Mouse (Mus musculus): ENCODE results near the gene Fzd2. TPM values are rescaled to one million over a fixed set of nuclear protein-coding genes. Genes with fewer than 3 reads are reported as not detected.

Gene Fzd2
- polyA plus RNA-seq, 2 experiments: 65.5 to 163 TPM

DNA sequence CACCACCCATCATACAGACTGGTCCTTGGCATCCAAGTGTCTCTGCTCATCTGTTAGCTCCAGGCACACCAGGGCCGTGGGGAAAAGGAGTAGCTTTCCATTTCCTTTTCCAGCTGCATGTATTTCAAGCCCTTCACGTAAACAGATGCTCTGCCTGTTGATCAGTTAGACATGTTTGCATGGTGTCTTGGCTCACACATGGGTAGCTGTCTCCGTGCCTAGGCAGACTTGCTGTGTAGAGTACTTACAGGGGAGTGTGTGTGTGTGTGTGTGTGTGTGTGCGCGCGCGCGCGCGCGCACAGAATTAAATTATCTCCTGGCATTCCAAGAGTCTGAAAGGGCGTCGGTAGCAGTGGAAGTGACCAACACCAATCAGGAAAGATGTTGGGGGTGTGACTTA is 42.0 kb downstream of the Fzd2 start:
- no peak for DNase-seq (ENCODE audit: low spot score)
- TF ChIP-seq POLR2A (IDR thresholded peaks at IDR 0.05; ENCODE audit: borderline replicate concordance, extremely low read depth, insufficient read depth, insufficient read length): no peak
- H3K9ac ChIP-seq (ENCODE audit: low read depth, low read length, severe bottlenecking): no peak overlapping the region
- ATAC-seq (ENCODE audit: low FRiP score, low read depth): no peak
- H3K9me3 ChIP-seq (ENCODE audit: control insufficient read depth, low read length): no peaks in the 10 kb centered on the region
- no peak overlapping the region for H3K4me2 ChIP-seq (replicated peaks; ENCODE audit: low read depth, low read length, severe bottlenecking)
- 84% methylated on average over 13 of the region's 13 CpGs for WGBS
- no peak overlapping the region for H3K4me3 ChIP-seq (replicated peaks; ENCODE audit: low read length)
- H3K4me1 ChIP-seq (ENCODE audit: control insufficient read depth, insufficient read depth, low read length): peaks cover 13% of the 10 kb centered on the region
- H3K27me3 ChIP-seq (ENCODE audit: control insufficient read depth, insufficient read depth, low read length): no peaks in the 10 kb centered on the region
- no peaks in the 10 kb centered on the region for H3K36me3 ChIP-seq (ENCODE audit: control insufficient read depth, insufficient read depth, low read length)
- no peak overlapping the region for H3K27ac ChIP-seq (replicated peaks; ENCODE audit: low read depth, low read length)

DNA sequence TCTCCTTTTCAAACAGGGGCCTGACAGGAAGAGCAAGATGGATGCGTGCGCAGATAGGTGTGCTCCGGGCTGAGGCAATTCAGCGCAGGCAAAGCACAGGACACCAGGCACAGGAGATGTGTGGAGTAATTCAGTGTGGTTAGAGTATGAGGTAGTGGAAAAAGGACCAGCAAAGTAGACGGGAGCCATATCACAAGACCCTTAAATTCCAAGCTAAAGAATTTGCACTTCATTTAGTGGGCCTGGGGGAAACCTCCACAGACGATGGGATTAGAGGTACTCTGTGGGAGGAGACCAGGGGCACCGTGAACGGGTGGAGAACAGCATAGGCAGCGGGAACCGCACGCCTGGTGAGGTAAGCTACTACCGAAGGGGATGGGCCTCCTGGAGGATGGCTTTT is 43.7 kb downstream of the Fzd2 start:
- H3K9ac ChIP-seq (ENCODE audit: low read depth, low read length, severe bottlenecking): no peak overlapping the region
- peaks cover 13% of the 10 kb centered on the region for H3K4me1 ChIP-seq (ENCODE audit: control insufficient read depth, insufficient read depth, low read length)
- H3K9me3 ChIP-seq (ENCODE audit: control insufficient read depth, low read length): no peaks in the 10 kb centered on the region
- peak; percentile 60 for ATAC-seq (ENCODE audit: low FRiP score, low read depth)
- DNase-seq (ENCODE audit: low spot score): peak; percentile 62
- H3K27me3 ChIP-seq (ENCODE audit: control insufficient read depth, insufficient read depth, low read length): no peaks in the 10 kb centered on the region
- 47% methylated on average over 12 of the region's 12 CpGs for WGBS
- H3K27ac ChIP-seq (replicated peaks; ENCODE audit: low read depth, low read length): peak overlapping the region; percentile 58; the same call in 1 of the 2 replicates
- H3K4me3 ChIP-seq (replicated peaks; ENCODE audit: low read length): no peak overlapping the region
- H3K4me2 ChIP-seq (replicated peaks; ENCODE audit: low read depth, low read length, severe bottlenecking): peak overlapping the region; percentile 17; the same call in 1 of the 2 replicates
- no peaks in the 10 kb centered on the region for H3K36me3 ChIP-seq (ENCODE audit: control insufficient read depth, insufficient read depth, low read length)
- no peak for TF ChIP-seq POLR2A (IDR thresholded peaks at IDR 0.05; ENCODE audit: borderline replicate concordance, extremely low read depth, insufficient read depth, insufficient read length)

DNA sequence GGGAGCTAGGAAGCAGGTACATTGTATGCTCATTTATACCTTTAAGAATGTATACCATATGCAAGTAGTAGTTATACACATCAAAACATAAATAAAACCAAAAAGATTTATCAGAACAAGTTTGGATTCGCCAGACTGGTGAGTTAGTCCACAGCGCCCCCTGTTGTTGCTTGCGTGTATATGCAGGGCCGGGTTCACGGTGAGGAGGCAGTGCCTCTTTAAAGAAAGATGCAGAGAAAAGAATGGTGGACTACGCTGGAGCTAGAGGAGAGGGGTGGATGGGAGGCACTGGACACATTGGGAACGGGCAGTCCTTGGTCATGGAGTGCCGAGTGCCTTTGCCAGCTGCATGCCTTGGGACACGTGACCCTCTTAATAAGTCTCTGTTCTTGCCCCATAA is 47.2 kb downstream of the Fzd2 start:
- no peak overlapping the region for H3K4me2 ChIP-seq (replicated peaks; ENCODE audit: low read depth, low read length, severe bottlenecking)
- no peak overlapping the region for H3K4me3 ChIP-seq (replicated peaks; ENCODE audit: low read length)
- H3K27ac ChIP-seq (replicated peaks; ENCODE audit: low read depth, low read length): no peak overlapping the region
- no peak for TF ChIP-seq POLR2A (IDR thresholded peaks at IDR 0.05; ENCODE audit: borderline replicate concordance, extremely low read depth, insufficient read depth, insufficient read length)
- H3K9ac ChIP-seq (ENCODE audit: low read depth, low read length, severe bottlenecking): no peak overlapping the region
- DNase-seq (ENCODE audit: low spot score) (peak; percentile 86), ATAC-seq (ENCODE audit: low FRiP score, low read depth) (no peak)
- no peaks in the 10 kb centered on the region for H3K9me3 ChIP-seq (ENCODE audit: control insufficient read depth, low read length)
- peaks cover 16% of the 10 kb centered on the region for H3K4me1 ChIP-seq (ENCODE audit: control insufficient read depth, insufficient read depth, low read length)
- 2% methylated on average over 9 of the region's 9 CpGs for WGBS
- no peaks in the 10 kb centered on the region for H3K36me3 ChIP-seq (ENCODE audit: control insufficient read depth, insufficient read depth, low read length)
- H3K27me3 ChIP-seq (ENCODE audit: control insufficient read depth, insufficient read depth, low read length): no peaks in the 10 kb centered on the region

DNA sequence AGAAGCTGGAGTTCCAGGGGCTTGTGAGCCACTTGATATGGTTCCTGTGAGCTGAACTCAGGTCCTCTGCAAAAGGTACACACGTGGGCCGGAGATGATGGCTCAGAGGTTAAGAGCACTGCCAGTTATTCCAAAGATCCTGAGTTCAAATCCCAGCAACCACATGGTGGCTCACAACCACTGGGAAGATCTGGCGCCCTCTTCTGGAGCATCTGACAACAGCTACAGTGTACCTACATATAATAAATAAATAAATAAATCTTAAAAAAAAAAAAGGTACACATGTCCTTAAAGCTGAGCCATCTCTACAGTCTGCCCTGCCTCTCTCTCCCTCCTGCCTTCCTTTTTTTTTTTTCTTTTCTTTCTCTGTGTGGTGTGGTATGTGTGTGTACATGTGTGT is 48.6 kb downstream of the Fzd2 start:
- Histone ChIP-seq H3K27ac (replicated peaks; ENCODE audit: low read depth, low read length) (no peak overlapping the region), H3K4me1 (ENCODE audit: control insufficient read depth, insufficient read depth, low read length) (peaks cover 11% of the 10 kb centered on the region), H3K36me3 (ENCODE audit: control insufficient read depth, insufficient read depth, low read length) (no peaks in the 10 kb centered on the region), H3K4me2 (replicated peaks; ENCODE audit: low read depth, low read length, severe bottlenecking) (no peak overlapping the region), H3K9me3 (ENCODE audit: control insufficient read depth, low read length) (no peaks in the 10 kb centered on the region), H3K9ac (ENCODE audit: low read depth, low read length, severe bottlenecking) (no peak overlapping the region), H3K4me3 (replicated peaks; ENCODE audit: low read length) (no peak overlapping the region), H3K27me3 (ENCODE audit: control insufficient read depth, insufficient read depth, low read length) (no peaks in the 10 kb centered on the region)
- WGBS: 70% methylated on average over 3 of the region's 3 CpGs
- DNase-seq (ENCODE audit: low spot score) (no peak), ATAC-seq (ENCODE audit: low FRiP score, low read depth) (no peak)
- no peak for TF ChIP-seq POLR2A (IDR thresholded peaks at IDR 0.05; ENCODE audit: borderline replicate concordance, extremely low read depth, insufficient read depth, insufficient read length)

DNA sequence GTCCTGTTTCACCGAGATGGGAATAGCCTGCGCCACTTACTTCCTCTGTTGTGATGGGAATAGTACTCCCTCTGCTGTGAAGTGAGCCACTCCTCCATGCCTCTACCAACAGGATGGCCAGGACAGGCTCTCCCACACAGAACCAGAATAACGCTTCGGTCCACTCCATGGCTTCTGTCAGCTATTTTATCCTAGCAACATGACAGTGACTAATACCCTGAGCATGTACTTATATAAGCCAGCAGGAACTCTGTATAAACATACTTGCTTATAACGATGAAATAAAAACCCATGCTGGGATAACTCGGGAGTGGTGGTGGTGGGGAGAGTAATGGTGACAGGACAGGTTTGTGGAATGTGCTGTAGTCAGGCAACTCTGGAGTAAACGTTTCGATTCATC is 51.7 kb downstream of the Fzd2 start:
- ATAC-seq (ENCODE audit: low FRiP score, low read depth) (no peak), DNase-seq (ENCODE audit: low spot score) (no peak)
- no peak overlapping the region for H3K4me3 ChIP-seq (replicated peaks; ENCODE audit: low read length)
- H3K9ac ChIP-seq (ENCODE audit: low read depth, low read length, severe bottlenecking): no peak overlapping the region
- no peaks in the 10 kb centered on the region for H3K27me3 ChIP-seq (ENCODE audit: control insufficient read depth, insufficient read depth, low read length)
- H3K27ac ChIP-seq (replicated peaks; ENCODE audit: low read depth, low read length): no peak overlapping the region
- peaks cover 3% of the 10 kb centered on the region; the same call in 1 of the 2 replicates for H3K4me1 ChIP-seq (ENCODE audit: control insufficient read depth, insufficient read depth, low read length)
- 68% methylated on average over 8 of the region's 8 CpGs for WGBS
- TF ChIP-seq POLR2A (IDR thresholded peaks at IDR 0.05; ENCODE audit: borderline replicate concordance, extremely low read depth, insufficient read depth, insufficient read length): no peak
- no peaks in the 10 kb centered on the region for H3K9me3 ChIP-seq (ENCODE audit: control insufficient read depth, low read length)
- H3K4me2 ChIP-seq (replicated peaks; ENCODE audit: low read depth, low read length, severe bottlenecking): no peak overlapping the region
- no peaks in the 10 kb centered on the region for H3K36me3 ChIP-seq (ENCODE audit: control insufficient read depth, insufficient read depth, low read length)
